Mouse (Mus musculus): ENCODE measurements around the gene Medag. TPM values are rescaled to one million over a fixed set of nuclear protein-coding genes. Genes with fewer than 3 reads are reported as not detected.

Gene Medag
- polyA plus RNA-seq, 1 experiment = 0.61 TPM

DNA sequence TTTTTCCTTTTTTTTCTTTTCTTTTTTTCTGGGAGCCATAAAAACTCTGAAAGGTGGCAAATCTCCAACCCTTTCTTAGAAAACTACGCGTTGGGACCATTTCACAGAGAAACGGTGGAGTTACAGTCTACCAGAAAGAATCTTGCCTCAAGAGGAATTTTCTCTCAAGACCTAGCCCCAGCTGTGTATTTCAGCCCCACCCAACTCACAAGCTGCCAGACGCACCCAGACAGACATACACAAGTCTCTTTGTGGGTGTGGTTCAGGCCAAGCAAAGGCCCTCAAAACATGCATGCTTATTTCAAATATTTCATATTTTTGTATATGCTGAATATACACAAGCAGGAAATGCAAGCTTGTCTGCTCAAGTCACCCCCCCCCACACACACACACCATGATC lies 29.6 kb upstream of the Medag start:
- no peaks in the 10 kb centered on the region for H3K27me3 ChIP-seq (ENCODE audit: control insufficient read depth, insufficient read depth, insufficient read length)
- no peaks in the 10 kb centered on the region for H3K36me3 ChIP-seq (ENCODE audit: control insufficient read depth, insufficient read depth)
- H3ac ChIP-seq (ENCODE audit: control insufficient read depth, insufficient read length) = no peak overlapping the region
- no peaks in the 10 kb centered on the region for H3K79me2 ChIP-seq (ENCODE audit: control insufficient read depth, insufficient read depth)
- H3K4me3 ChIP-seq = no peak overlapping the region
- TF ChIP-seq TCF3 (IDR thresholded peaks at IDR 0.05; ENCODE audit: insufficient read length, low read depth) = no peak
- TF ChIP-seq MYOD1 (IDR thresholded peaks at IDR 0.05; ENCODE audit: control insufficient read depth in 1 of 3, insufficient read length in 2 of 3, low read depth in 2 of 3) = peak in 1 of 3 experiments; percentile 43
- TF ChIP-seq TCF12 (IDR thresholded peaks at IDR 0.05; ENCODE audit: insufficient read depth, poor library complexity, severe bottlenecking) = no peak
- TF ChIP-seq MYOG (IDR thresholded peaks at IDR 0.05; ENCODE audit: control insufficient read depth in 1 of 3, insufficient read depth in 1 of 3, insufficient read length in 2 of 3, low read depth in 2 of 3) = peak in 1 of 3 experiments; percentile 59
- no peak for TF ChIP-seq E2F4 (IDR thresholded peaks at IDR 0.05; ENCODE audit: insufficient read depth)
- peak overlapping the region; percentile 31 for H3K4me2 ChIP-seq (ENCODE audit: low read depth)

GRCm38 (mm10) chr5:149382601-149383000 lies 28.9 kb upstream of the Medag start:
- Histone ChIP-seq H3K36me3 (ENCODE audit: control insufficient read depth, insufficient read depth) (no peaks in the 10 kb centered on the region), H3K4me2 (ENCODE audit: low read depth) (no peak overlapping the region), H3ac (ENCODE audit: control insufficient read depth, insufficient read length) (no peak overlapping the region), H3K4me3 (no peak overlapping the region), H3K27me3 (ENCODE audit: control insufficient read depth, insufficient read depth, insufficient read length) (no peaks in the 10 kb centered on the region), H3K79me2 (ENCODE audit: control insufficient read depth, insufficient read depth) (no peaks in the 10 kb centered on the region)
- TF ChIP-seq REST (IDR thresholded peaks at IDR 0.05; ENCODE audit: insufficient read depth, insufficient read length) = no peak
- TF ChIP-seq SRF (IDR thresholded peaks at IDR 0.05; ENCODE audit: control insufficient read depth, insufficient read length, low read depth) = no peak
- no peak for TF ChIP-seq CEBPB (IDR thresholded peaks at IDR 0.05; ENCODE audit: insufficient read depth, poor library complexity, severe bottlenecking)
- TF ChIP-seq MYOG (IDR thresholded peaks at IDR 0.05; ENCODE audit: control insufficient read depth in 1 of 3, insufficient read depth in 1 of 3, insufficient read length in 2 of 3, low read depth in 2 of 3) = peak in 1 of 3 experiments; percentile 23
- no peak for TF ChIP-seq TCF3 (IDR thresholded peaks at IDR 0.05; ENCODE audit: insufficient read length, low read depth)
- no peak for TF ChIP-seq MAX (IDR thresholded peaks at IDR 0.05; ENCODE audit: low read depth)

GRCm38 (mm10) chr5:149385228-149385961 lies 26.2 kb upstream of the Medag start:
- H3K27me3 ChIP-seq (ENCODE audit: control insufficient read depth, insufficient read depth, insufficient read length) = no peaks in the 10 kb centered on the region
- TF ChIP-seq SRF (IDR thresholded peaks at IDR 0.05; ENCODE audit: control insufficient read depth, insufficient read length, low read depth) (no peak), MYOG (IDR thresholded peaks at IDR 0.05; ENCODE audit: control insufficient read depth in 1 of 3, insufficient read depth in 1 of 3, insufficient read length in 2 of 3, low read depth in 2 of 3) (peak in 1 of 3 experiments; percentile 43), USF1 (IDR thresholded peaks at IDR 0.05; ENCODE audit: low read depth) (no peak), TCF3 (IDR thresholded peaks at IDR 0.05; ENCODE audit: insufficient read length, low read depth) (no peak), E2F4 (IDR thresholded peaks at IDR 0.05; ENCODE audit: insufficient read depth) (no peak), TCF12 (IDR thresholded peaks at IDR 0.05; ENCODE audit: insufficient read depth, poor library complexity, severe bottlenecking) (peak; percentile 28), MYOD1 (IDR thresholded peaks at IDR 0.05; ENCODE audit: control insufficient read depth in 1 of 3, insufficient read length in 2 of 3, low read depth in 2 of 3) (peak in 2 of 3 experiments; percentile 57 to 72), CEBPB (IDR thresholded peaks at IDR 0.05; ENCODE audit: insufficient read depth, poor library complexity, severe bottlenecking) (peak; percentile 65), REST (IDR thresholded peaks at IDR 0.05; ENCODE audit: insufficient read depth, insufficient read length) (no peak), MAX (IDR thresholded peaks at IDR 0.05; ENCODE audit: low read depth) (no peak), POLR2A (IDR thresholded peaks at IDR 0.05; ENCODE audit: insufficient read length, low read depth) (no peak), POLR2AphosphoS2 (IDR thresholded peaks at IDR 0.05; ENCODE audit: insufficient read length, low read depth) (no peak)
- no peak overlapping the region for H3ac ChIP-seq (ENCODE audit: control insufficient read depth, insufficient read length)
- peak overlapping the region; percentile 43 for H3K4me2 ChIP-seq (ENCODE audit: low read depth)
- no peak overlapping the region for H3K4me3 ChIP-seq
- no peaks in the 10 kb centered on the region for H3K79me2 ChIP-seq (ENCODE audit: control insufficient read depth, insufficient read depth)
- H3K36me3 ChIP-seq (ENCODE audit: control insufficient read depth, insufficient read depth) = no peaks in the 10 kb centered on the region

DNA sequence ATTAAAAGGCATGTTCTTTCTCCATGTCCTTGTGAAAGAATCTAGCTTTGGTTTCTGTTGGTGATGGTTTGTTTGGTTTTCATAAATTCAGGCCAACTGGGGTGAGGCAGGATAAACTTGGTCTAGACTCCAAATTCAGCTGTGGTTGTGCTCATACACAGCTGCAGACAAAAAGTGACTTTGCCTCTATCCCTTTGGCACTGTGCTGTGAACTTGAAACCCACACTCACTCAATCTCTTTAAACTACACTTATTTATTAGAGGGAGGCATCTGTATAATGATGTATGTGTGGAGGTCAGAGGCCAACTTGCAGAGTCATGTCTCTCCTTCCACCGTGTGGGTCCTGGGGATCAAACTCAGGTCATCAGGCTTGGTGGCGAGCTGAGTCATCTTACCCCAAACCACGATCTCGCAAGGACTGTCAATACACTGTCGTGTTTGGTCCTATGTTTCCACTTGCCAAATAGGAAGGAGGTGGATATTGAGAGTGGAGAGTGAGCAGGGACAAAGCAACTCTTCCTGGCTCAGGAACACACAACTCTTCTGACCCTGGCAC lies 25.2 kb upstream of the Medag start:
- TF ChIP-seq MAX (IDR thresholded peaks at IDR 0.05; ENCODE audit: low read depth) = no peak
- TF ChIP-seq CEBPB (IDR thresholded peaks at IDR 0.05; ENCODE audit: insufficient read depth, poor library complexity, severe bottlenecking) = no peak
- TF ChIP-seq REST (IDR thresholded peaks at IDR 0.05; ENCODE audit: insufficient read depth, insufficient read length) = no peak
- peak in 1 of 3 experiments; percentile 42 for TF ChIP-seq MYOG (IDR thresholded peaks at IDR 0.05; ENCODE audit: control insufficient read depth in 1 of 3, insufficient read depth in 1 of 3, insufficient read length in 2 of 3, low read depth in 2 of 3)
- TF ChIP-seq MYOD1 (IDR thresholded peaks at IDR 0.05; ENCODE audit: control insufficient read depth in 1 of 3, insufficient read length in 2 of 3, low read depth in 2 of 3) = peak in 2 of 3 experiments; percentile 58 to 59
- peak; percentile 50 for TF ChIP-seq TCF12 (IDR thresholded peaks at IDR 0.05; ENCODE audit: insufficient read depth, poor library complexity, severe bottlenecking)
- TF ChIP-seq USF1 (IDR thresholded peaks at IDR 0.05; ENCODE audit: low read depth) = no peak
- Histone ChIP-seq H3K36me3 (ENCODE audit: control insufficient read depth, insufficient read depth) (no peaks in the 10 kb centered on the region), H3ac (ENCODE audit: control insufficient read depth, insufficient read length) (no peak overlapping the region), H3K4me2 (ENCODE audit: low read depth) (peak overlapping the region; percentile 43), H3K79me2 (ENCODE audit: control insufficient read depth, insufficient read depth) (no peaks in the 10 kb centered on the region), H3K4me3 (no peak overlapping the region), H3K27me3 (ENCODE audit: control insufficient read depth, insufficient read depth, insufficient read length) (no peaks in the 10 kb centered on the region)

DNA sequence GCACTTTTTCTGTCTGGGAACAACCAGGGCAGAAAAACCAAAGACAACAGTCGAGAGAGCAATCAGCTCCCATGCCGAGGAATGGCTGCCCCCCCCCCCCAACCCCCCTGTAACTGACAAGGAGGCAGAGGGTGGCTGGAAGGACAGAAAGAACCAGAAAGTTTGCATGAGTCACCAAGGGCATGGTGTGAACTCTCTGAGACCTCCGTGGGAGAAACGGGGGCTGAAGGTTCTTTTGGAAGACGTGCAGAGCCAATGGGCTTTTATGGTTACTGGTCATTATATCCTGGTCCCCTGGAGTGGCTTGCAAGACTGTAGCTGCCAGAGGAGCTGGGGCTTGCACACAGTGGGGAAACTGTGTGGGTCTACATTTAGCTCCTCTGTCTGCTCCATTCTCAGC lies 22.6 kb upstream of the Medag start:
- Histone ChIP-seq H3K4me3 (peak overlapping the region; percentile 9), H3ac (ENCODE audit: control insufficient read depth, insufficient read length) (no peak overlapping the region), H3K4me2 (ENCODE audit: low read depth) (peak overlapping the region; percentile 83), H3K36me3 (ENCODE audit: control insufficient read depth, insufficient read depth) (no peaks in the 10 kb centered on the region), H3K27me3 (ENCODE audit: control insufficient read depth, insufficient read depth, insufficient read length) (no peaks in the 10 kb centered on the region), H3K79me2 (ENCODE audit: control insufficient read depth, insufficient read depth) (no peaks in the 10 kb centered on the region)
- no peak for TF ChIP-seq POLR2A (IDR thresholded peaks at IDR 0.05; ENCODE audit: insufficient read length, low read depth)
- TF ChIP-seq MYOG (IDR thresholded peaks at IDR 0.05; ENCODE audit: control insufficient read depth in 1 of 3, insufficient read depth in 1 of 3, insufficient read length in 2 of 3, low read depth in 2 of 3) = no peak
- TF ChIP-seq REST (IDR thresholded peaks at IDR 0.05; ENCODE audit: insufficient read depth, insufficient read length) = no peak
- no peak for TF ChIP-seq POLR2AphosphoS2 (IDR thresholded peaks at IDR 0.05; ENCODE audit: insufficient read length, low read depth)
- TF ChIP-seq E2F4 (IDR thresholded peaks at IDR 0.05; ENCODE audit: insufficient read depth) = no peak
- TF ChIP-seq SRF (IDR thresholded peaks at IDR 0.05; ENCODE audit: control insufficient read depth, insufficient read length, low read depth) = no peak
- no peak for TF ChIP-seq CEBPB (IDR thresholded peaks at IDR 0.05; ENCODE audit: insufficient read depth, poor library complexity, severe bottlenecking)
- no peak for TF ChIP-seq MYOD1 (IDR thresholded peaks at IDR 0.05; ENCODE audit: control insufficient read depth in 1 of 3, insufficient read length in 2 of 3, low read depth in 2 of 3)
- no peak for TF ChIP-seq MAX (IDR thresholded peaks at IDR 0.05; ENCODE audit: low read depth)
- TF ChIP-seq USF1 (IDR thresholded peaks at IDR 0.05; ENCODE audit: low read depth) = no peak
- no peak for TF ChIP-seq TCF12 (IDR thresholded peaks at IDR 0.05; ENCODE audit: insufficient read depth, poor library complexity, severe bottlenecking)

All from myocyte (in vitro differentiated cells).